Mouse (Mus musculus): ENCODE results near the gene Ndufaf3.

GRCm38 (mm10) chr9:108587571-108588180 lies 20.4 kb upstream of the Ndufaf3 start:
- no peak for TF ChIP-seq TAL1 (conservative IDR thresholded peaks at IDR 0.05; ENCODE audit: low read depth, low read length)
- no peak for TF ChIP-seq CTCF (IDR thresholded peaks at IDR 0.05; ENCODE audit: low read depth, low read length)
- TF ChIP-seq GATA1 (IDR thresholded peaks at IDR 0.05; ENCODE audit: borderline replicate concordance, low read length), result no peak
- no peak for TF ChIP-seq POLR2AphosphoS5 (IDR thresholded peaks at IDR 0.05; ENCODE audit: insufficient replicate concordance, low read depth, low read length)
- no peak for TF ChIP-seq GATA2 (IDR thresholded peaks at IDR 0.05; ENCODE audit: borderline replicate concordance, low read depth, low read length)
